Mouse (Mus musculus) kidney, embryonic 15.5 days (tissue): ENCODE data around the gene Catsperg1. TPM values are rescaled to one million over a fixed set of nuclear protein-coding genes. Genes with fewer than 3 reads are reported as not detected.
"Not testable (repeated sequence)": the region's sequence is repeated elsewhere in the genome, so short reads cannot be mapped to it uniquely, and the experiment has no call there.

Experiments used
- ATAC-seq: fragments of 200-750 bp; cut with Nextera tagmentation; replicated peaks from 2 replicates; pipeline ENCODE4 v1.8.0; 2017; ENCODE audit warnings: moderate TSS enrichment; ENCODE audit not compliant: low FRiP score
- H3K27ac ChIP-seq: fragments of 300-500 bp; sonication (generic); 2 replicates; pipeline ENCODE4 v1.5.1; 2015; ENCODE audit warnings: mild to moderate bottlenecking, inconsistent platforms
- H3K27me3 ChIP-seq: fragments of 300-500 bp; sonication (generic); 2 replicates; pipeline ENCODE4 v1.6.1; 2015; ENCODE audit warnings: inconsistent platforms
- H3K36me3 ChIP-seq: fragments of 300-500 bp; sonication (generic); 2 replicates; pipeline ENCODE4 v1.6.1; 2015; ENCODE audit warnings: inconsistent platforms
- H3K4me1 ChIP-seq: fragments of 300-500 bp; sonication (generic); 2 replicates; pipeline ENCODE4 v1.6.1; 2015; ENCODE audit warnings: inconsistent platforms
- H3K4me2 ChIP-seq: fragments of 300-500 bp; sonication (generic); 2 replicates; pipeline ENCODE4 v1.6.1; 2015; ENCODE audit warnings: moderate library complexity, mild to moderate bottlenecking, inconsistent platforms
- H3K4me3 ChIP-seq: fragments of 300-500 bp; sonication (generic); replicated peaks from 2 replicates; pipeline ENCODE4 v1.5.1; 2015; ENCODE audit warnings: mild to moderate bottlenecking, inconsistent platforms
- H3K9ac ChIP-seq: fragments of 300-500 bp; sonication (generic); 2 replicates; pipeline ENCODE4 v1.6.1; 2015; ENCODE audit warnings: mild to moderate bottlenecking, inconsistent platforms
- H3K9me3 ChIP-seq: fragments of 300-500 bp; sonication (generic); replicated peaks from 2 replicates; pipeline ENCODE4 v1.6.1; 2016; ENCODE audit warnings: inconsistent platforms
- WGBS: fragments of 180-500 bp; shearing (Covaris S2); methylation state at CpG from one replicate; pipeline ENCODE4 v1.1.7; 2015; ENCODE audit warnings: mixed read lengths; 5-methylcytosine and 5-hydroxymethylcytosine counted together
- polyA plus RNA-seq: library from polyadenylated mRNA; unstranded; fragments of >200 nt; fragmentation: Nextera tagmentation; extraction: Ambion mirVana; gene quantifications from 2 replicates; pipeline ENCODE4 v1.2.1, GENCODE M21; 2015

The Catsperg1 gene
- polyA plus RNA-seq, 1 experiment from 2014 or later = 0.96 TPM

DNA sequence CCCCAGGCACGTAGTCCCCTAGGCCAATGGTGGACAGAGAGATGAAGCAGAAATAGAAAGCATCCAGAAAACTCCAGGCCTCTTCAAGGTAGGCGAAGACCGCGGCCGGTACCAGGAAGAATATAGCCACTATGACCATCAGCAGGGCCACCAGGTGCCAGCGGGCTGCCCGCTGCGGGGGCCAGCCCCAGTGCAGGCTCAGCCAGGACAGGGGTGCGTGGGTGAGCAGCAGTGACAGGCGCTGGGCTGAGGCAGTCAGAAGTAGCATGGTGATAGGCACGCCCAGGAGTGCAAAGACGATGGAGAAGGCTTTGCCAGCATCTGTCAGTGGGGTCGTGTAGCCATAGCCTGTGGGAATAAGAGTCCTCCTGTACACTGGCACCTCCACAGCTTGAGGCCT is 11.7 kb upstream of the Catsperg1 start:
- Histone ChIP-seq H3K27me3 (peaks cover 5% of the 10 kb centered on the region; the same call in 1 of the 2 replicates), H3K4me1 (peaks cover 10% of the 10 kb centered on the region), H3K9ac (no peak overlapping the region), H3K4me2 (peak overlapping the region; percentile 42), H3K27ac (no peak overlapping the region), H3K4me3 (no peak overlapping the region), H3K36me3 (no peaks in the 10 kb centered on the region), H3K9me3 (no peaks in the 10 kb centered on the region)
- no peak for ATAC-seq
- 79% methylated on average over 13 of the region's 13 CpGs for WGBS

- no peak overlapping the region for H3K27ac ChIP-seq
- no peak overlapping the region for H3K9ac ChIP-seq
- H3K4me2 ChIP-seq = peak overlapping the region; percentile 42
- H3K36me3 ChIP-seq = 0 out of 2 replicates have a peak, but pooled peaks cover under 1% of the 10 kb centered on the region
- H3K4me3 ChIP-seq = no peak overlapping the region
- peak; percentile 54; the same call in 1 of the 2 replicates for ATAC-seq
- peaks cover 10% of the 10 kb centered on the region for H3K4me1 ChIP-seq
- H3K9me3 ChIP-seq = peaks cover 4% of the 10 kb centered on the region; the same call in 1 of the 2 replicates
- WGBS = 12% methylated on average over 16 of the region's 16 CpGs
- H3K27me3 ChIP-seq = peaks cover 4% of the 10 kb centered on the region; the same call in 1 of the 2 replicates
These were observed 11.0 kb upstream of the Catsperg1 start for GRCm38 (mm10) chr7:29224756-29225394.

- Histone ChIP-seq H3K4me1 (peaks cover 25% of the 10 kb centered on the region), H3K4me2 (no peak overlapping the region), H3K9me3 (peaks cover 15% of the 10 kb centered on the region; the same call in 1 of the 2 replicates), H3K27ac (no peak overlapping the region), H3K27me3 (no peaks in the 10 kb centered on the region), H3K36me3 (peaks cover 2% of the 10 kb centered on the region; the same call in 1 of the 2 replicates), H3K4me3 (no peak overlapping the region), H3K9ac (no peak overlapping the region)
- no peak for ATAC-seq
- WGBS = 49% methylated on average over 15 of the region's 15 CpGs
These were observed 1.0 kb upstream of the Catsperg1 start for GRCm38 (mm10) chr7:29214846-29215245.

- Histone ChIP-seq H3K27ac (peak overlapping the region; percentile 37; the same call in 1 of the 2 replicates), H3K9ac (no peak overlapping the region), H3K4me2 (peak overlapping the region; percentile 66), H3K27me3 (no peaks in the 10 kb centered on the region), H3K4me1 (peaks cover 25% of the 10 kb centered on the region), H3K36me3 (no peaks in the 10 kb centered on the region; the same call in 1 of the 2 replicates), H3K4me3 (no peak overlapping the region), H3K9me3 (peaks cover 9% of the 10 kb centered on the region; the same call in 1 of the 2 replicates)
- ATAC-seq = peak; percentile 20; the same call in 1 of the 2 replicates
- 63% methylated on average over 2 of the region's 2 CpGs for WGBS
These were observed 401 bp upstream of the Catsperg1 start for GRCm38 (mm10) chr7:29214236-29214635.

DNA sequence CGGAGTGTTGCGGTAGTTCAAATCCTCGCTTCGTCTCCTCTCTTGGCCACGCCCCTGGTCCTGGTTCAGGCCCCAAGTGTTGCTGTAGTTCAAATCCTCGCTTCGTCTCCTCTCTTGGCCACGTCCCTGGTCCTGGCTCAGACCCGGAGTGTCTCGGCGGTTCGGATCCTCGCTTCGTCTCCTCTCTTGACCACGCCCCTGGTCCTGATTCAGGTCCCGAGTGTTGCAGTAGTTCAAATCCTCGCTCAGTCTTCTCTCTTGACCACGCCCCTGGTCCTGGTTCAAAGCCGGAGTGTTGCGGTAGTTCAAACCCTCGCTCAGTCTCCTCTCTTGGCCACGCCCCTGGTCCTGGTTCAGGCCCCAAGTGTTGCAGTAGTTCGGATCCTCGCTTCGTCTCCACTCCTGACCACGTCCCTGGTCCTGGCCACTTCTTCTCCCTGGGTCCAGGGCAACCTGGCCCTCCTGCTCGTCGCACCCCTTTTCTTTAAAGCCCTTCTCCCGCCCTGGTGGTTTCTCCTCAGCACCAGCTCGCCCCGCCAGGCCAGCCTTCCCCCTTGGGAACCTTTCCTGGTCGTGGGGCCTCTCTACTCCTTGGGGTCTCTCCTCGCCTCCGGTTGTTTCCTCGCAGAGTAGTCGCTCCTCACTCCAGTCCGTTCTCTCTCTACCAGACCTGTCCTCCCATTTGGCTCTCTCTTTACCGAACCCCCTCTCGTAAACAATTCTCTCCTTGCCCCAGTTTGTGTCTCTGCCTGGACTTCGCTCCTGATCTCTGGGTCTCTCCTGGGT is 867 bp downstream of the Catsperg1 start:
- H3K9ac ChIP-seq, H3K36me3 ChIP-seq, H3K27me3 ChIP-seq, H3K9me3 ChIP-seq, H3K27ac ChIP-seq: not testable (repeated sequence)
- peak; percentile 5; the same call in 1 of the 2 replicates for ATAC-seq
- H3K4me2 ChIP-seq = peak overlapping the region; percentile 66
- peak overlapping the region; percentile 18 for H3K4me3 ChIP-seq
- WGBS = 18% methylated on average over 40 of the region's 40 CpGs
- H3K4me1 ChIP-seq = peaks cover 25% of the 10 kb centered on the region

- H3K9ac ChIP-seq = 0 out of 2 replicates have a peak overlapping the region, but pooled peaks have one; percentile 17
- ATAC-seq = no peak
- peak overlapping the region; percentile 89; the same call in 1 of the 2 replicates for H3K27ac ChIP-seq
- H3K4me2 ChIP-seq = peak overlapping the region; percentile 66
- H3K4me3 ChIP-seq = peak overlapping the region; percentile 47
- H3K4me1 ChIP-seq = peaks cover 25% of the 10 kb centered on the region
- whole genome bisulfite sequencing = 18% methylated on average over 26 of the region's 26 CpGs
- H3K9me3 ChIP-seq = peaks cover 6% of the 10 kb centered on the region; the same call in 1 of the 2 replicates
- H3K27me3 ChIP-seq = no peaks in the 10 kb centered on the region
- no peaks in the 10 kb centered on the region for H3K36me3 ChIP-seq
These were observed 1.6 kb downstream of the Catsperg1 start for GRCm38 (mm10) chr7:29212199-29212765.

DNA sequence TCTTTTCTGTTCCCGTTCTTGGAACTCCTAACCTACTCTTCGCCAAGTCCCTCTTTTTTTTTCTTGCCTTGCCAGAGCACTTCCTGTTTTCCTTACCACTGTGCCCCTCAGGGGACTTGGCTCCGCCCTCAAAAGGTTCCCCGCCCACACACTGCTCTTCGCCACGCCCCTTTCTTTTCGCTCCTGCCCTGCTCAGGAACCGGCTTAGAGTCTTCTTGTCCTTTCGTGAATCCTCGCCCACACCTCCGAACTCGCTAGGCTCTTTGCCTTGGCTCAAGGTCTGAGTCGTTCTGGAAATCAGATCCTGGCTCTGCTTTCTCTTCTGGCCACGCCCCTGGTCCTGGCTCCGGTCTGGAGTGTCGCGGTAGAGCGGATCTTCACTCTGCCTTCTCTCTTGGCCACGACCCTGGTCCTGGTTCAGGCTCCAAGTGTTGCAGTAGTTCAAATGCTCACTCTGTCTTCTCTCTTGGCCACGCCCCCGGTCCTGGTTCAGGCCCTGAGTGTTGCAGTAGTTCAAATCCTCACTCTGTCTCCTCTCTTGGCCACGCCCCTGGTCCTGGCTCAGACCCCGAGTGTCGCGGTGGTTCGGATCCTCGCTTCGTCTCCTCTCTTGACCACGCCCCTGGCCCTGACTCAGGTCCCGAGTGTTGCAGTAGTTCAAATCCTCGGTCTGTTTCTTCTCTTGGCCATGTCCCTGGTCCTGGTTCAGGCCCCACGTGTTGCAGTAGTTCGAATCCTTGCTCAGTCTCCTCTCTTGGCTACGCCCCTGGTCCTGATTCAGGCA is 2.2 kb downstream of the Catsperg1 start:
- H3K9ac ChIP-seq = peak overlapping the region; percentile 17; the same call in 1 of the 2 replicates
- ATAC-seq = peak; percentile 80

DNA sequence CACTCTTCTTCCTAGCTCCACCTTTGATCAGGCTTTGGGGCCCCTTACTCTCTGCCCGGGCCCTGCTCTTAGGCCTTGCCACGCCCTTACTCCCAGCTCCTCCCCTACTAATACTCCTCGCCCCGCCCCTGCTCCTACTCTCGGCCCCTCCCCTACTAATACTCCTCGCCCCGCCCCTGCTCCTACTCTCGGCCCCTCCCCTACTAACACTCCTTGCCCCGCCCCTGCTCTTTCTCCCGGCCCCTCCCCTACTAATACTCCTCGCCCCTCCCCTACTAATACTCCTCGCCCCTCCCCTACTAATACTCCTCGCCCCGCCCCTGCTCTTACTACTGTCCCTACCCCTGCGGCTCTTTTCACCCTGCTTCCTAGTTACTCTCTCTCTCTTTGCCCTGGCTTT is 2.8 kb downstream of the Catsperg1 start:
- Histone ChIP-seq H3K4me3 (peak overlapping the region; percentile 47), H3K4me2 (peak overlapping the region; percentile 66), H3K27ac (peak overlapping the region; percentile 89), H3K4me1 (peaks cover 25% of the 10 kb centered on the region)
- H3K9me3 ChIP-seq, H3K27me3 ChIP-seq, H3K36me3 ChIP-seq, H3K9ac ChIP-seq, ATAC-seq: not testable (repeated sequence)
- 24% methylated on average over 15 of the region's 15 CpGs for WGBS

More for the DNA sequence above, 2.2 kb downstream of the Catsperg1 start:
- Histone ChIP-seq H3K36me3 (no peaks in the 10 kb centered on the region), H3K27ac (peak overlapping the region; percentile 89), H3K9me3 (peaks cover 6% of the 10 kb centered on the region; the same call in 1 of the 2 replicates), H3K4me2 (peak overlapping the region; percentile 66), H3K4me1 (peaks cover 25% of the 10 kb centered on the region), H3K4me3 (peak overlapping the region; percentile 47), H3K27me3 (no peaks in the 10 kb centered on the region)
- 3% methylated on average over 34 of the region's 34 CpGs for WGBS

GRCm38 (mm10) chr7:29202577-29202976 is 11.3 kb downstream of the Catsperg1 start:
- no peaks in the 10 kb centered on the region for H3K4me1 ChIP-seq
- H3K27me3 ChIP-seq = no peaks in the 10 kb centered on the region
- no peak overlapping the region for H3K4me3 ChIP-seq
- H3K4me2 ChIP-seq = no peak overlapping the region
- WGBS = 86% methylated on average over 6 of the region's 6 CpGs
- ATAC-seq = no peak
- H3K27ac ChIP-seq = no peak overlapping the region
- H3K9me3 ChIP-seq = no peaks in the 10 kb centered on the region
- no peak overlapping the region for H3K9ac ChIP-seq
- H3K36me3 ChIP-seq = no peaks in the 10 kb centered on the region

- H3K4me3 ChIP-seq, H3K9ac ChIP-seq, H3K36me3 ChIP-seq, H3K27ac ChIP-seq, H3K9me3 ChIP-seq, ATAC-seq, H3K4me2 ChIP-seq, H3K27me3 ChIP-seq, H3K4me1 ChIP-seq: not testable (repeated sequence)
- 96% methylated on average over 1 of the region's 1 CpGs for WGBS
These were observed 19.6 kb downstream of the Catsperg1 start for GRCm38 (mm10) chr7:29194230-29194629.

GRCm38 (mm10) chr7:29181323-29181722 is 32.5 kb downstream of the Catsperg1 start:
- H3K27me3 ChIP-seq, H3K4me2 ChIP-seq, ATAC-seq, H3K27ac ChIP-seq, H3K9ac ChIP-seq, H3K9me3 ChIP-seq, H3K4me3 ChIP-seq: not testable (repeated sequence)
- whole genome bisulfite sequencing = 95% methylated on average over 4 of the region's 4 CpGs
- Histone ChIP-seq H3K4me1 (peaks cover 18% of the 10 kb centered on the region), H3K36me3 (peaks cover 14% of the 10 kb centered on the region)
